Mouse (Mus musculus) midbrain, postnatal 0 days (tissue): ENCODE data around the gene Rragd. TPM values are rescaled to one million over a fixed set of nuclear protein-coding genes. Genes with fewer than 3 reads are reported as not detected.
A peak's percentile ranks its signal among the peaks of the same experiment; 100 is the strongest.

ENCODE experiments used
- ATAC-seq: fragments of 200-750 bp; cut with Nextera tagmentation; 2 replicates; pipeline ENCODE4 v1.8.0; 2017; ENCODE audit warnings: moderate number of reproducible peaks, mild to moderate bottlenecking, moderate TSS enrichment, moderate library complexity; ENCODE audit not compliant: low FRiP score
- DNase-seq: peaks from one replicate; pipeline ENCODE4 v3.0.0-alpha.2; 2015; ENCODE audit warnings: low spot score
- H3K27ac ChIP-seq: fragments of 300-500 bp; sonication (generic); 2 replicates; pipeline ENCODE4 v1.5.1; 2014; ENCODE audit warnings: low read depth, mild to moderate bottlenecking, low read length, mixed read lengths
- H3K27me3 ChIP-seq: fragments of 300-500 bp; sonication (generic); 2 replicates; pipeline ENCODE4 v1.6.1; 2014; ENCODE audit warnings: low read length, control low read depth, mixed read lengths; ENCODE audit not compliant: insufficient read depth
- H3K36me3 ChIP-seq: fragments of 300-500 bp; sonication (generic); 2 replicates; pipeline ENCODE4 v1.6.1; 2014; ENCODE audit warnings: low read length, control low read depth, mixed read lengths; ENCODE audit not compliant: insufficient read depth
- H3K4me1 ChIP-seq: fragments of 300-500 bp; sonication (generic); 2 replicates; pipeline ENCODE4 v1.6.1; 2014; ENCODE audit warnings: mild to moderate bottlenecking, control low read depth, antibody characterized with exemption, low read length, mixed read lengths; ENCODE audit not compliant: insufficient read depth
- H3K4me2 ChIP-seq: fragments of 300-500 bp; sonication (generic); 2 replicates; pipeline ENCODE4 v1.6.1; 2014; ENCODE audit warnings: low read depth, mild to moderate bottlenecking, low read length, mixed read lengths; ENCODE audit not compliant: poor library complexity, severe bottlenecking
- H3K4me3 ChIP-seq: fragments of 300-500 bp; sonication (generic); 2 replicates; pipeline ENCODE4 v1.5.1; 2014; ENCODE audit warnings: low read depth, mild to moderate bottlenecking, low read length, moderate library complexity
- H3K9ac ChIP-seq: fragments of 300-500 bp; sonication (generic); replicated peaks from 2 replicates; pipeline ENCODE4 v1.6.1; 2014; ENCODE audit warnings: mild to moderate bottlenecking, low read length, moderate library complexity, mixed read lengths; ENCODE audit not compliant: poor library complexity, severe bottlenecking
- H3K9me3 ChIP-seq: fragments of 300-500 bp; sonication (generic); 2 replicates; pipeline ENCODE4 v1.6.1; 2016; ENCODE audit warnings: low read length, control low read depth
- CTCF ChIP-seq: IDR thresholded peaks from 2 replicates; pipeline ENCODE4 v1.5.1; 2016; ENCODE audit warnings: antibody characterized with exemption, mild to moderate bottlenecking
- WGBS: fragments of 180-500 bp; shearing (Covaris S2); extraction: QIAGEN DNeasy Blood & Tissue Kit; methylation state at CpG from one replicate; pipeline ENCODE4 v1.1.7; 2014; 5-methylcytosine and 5-hydroxymethylcytosine counted together
- polyA plus RNA-seq: library from polyadenylated mRNA; unstranded; fragments of >200 nt; fragmentation: Nextera tagmentation; extraction: Ambion mirVana; gene quantifications from 2 replicates; pipeline ENCODE4 v1.2.1, GENCODE M21; 2015
- total RNA-seq: library from RNA; depleted of rRNA; stranded (reverse); fragments of >200 nt; gene quantifications from 2 replicates; pipeline ENCODE4 v1.2.3, GENCODE M21; 2014; rRNA removed

The Rragd gene
- total and polyA plus RNA-seq, 2 experiments from 2014 or later, result 35.0 to 54.9 TPM

GRCm38 (mm10) chr4:33068894-33069293 lies 86.1 kb downstream of the Rragd start:
- Histone ChIP-seq H3K27ac (no peak overlapping the region), H3K36me3 (no peaks in the 10 kb centered on the region), H3K4me2 (no peak overlapping the region), H3K27me3 (no peaks in the 10 kb centered on the region), H3K9me3 (no peaks in the 10 kb centered on the region), H3K4me1 (no peaks in the 10 kb centered on the region), H3K9ac (no peak overlapping the region), H3K4me3 (no peak overlapping the region)
- ATAC-seq (no peak), DNase-seq (peak; percentile 81)
- no peak for TF ChIP-seq CTCF
- WGBS, result 70% methylated on average over 6 of the region's 6 CpGs

DNA sequence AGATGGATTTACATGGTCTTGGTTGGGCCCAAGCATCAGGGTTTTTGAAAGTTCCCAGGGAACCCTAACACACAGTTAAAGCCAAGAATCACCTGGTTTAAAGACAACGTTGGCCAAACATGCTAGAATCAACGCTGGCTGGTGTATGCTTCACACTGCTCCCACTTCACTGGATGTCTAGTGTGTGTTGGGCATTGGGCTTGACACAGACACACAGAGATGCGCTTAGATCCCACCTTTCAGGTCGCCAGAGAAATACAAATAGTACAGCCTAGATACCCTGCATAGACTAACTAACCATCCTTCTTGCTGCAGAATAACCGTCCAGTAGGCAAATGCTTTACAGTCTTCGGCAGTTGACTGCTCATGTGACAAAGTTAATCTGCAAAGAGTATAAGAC lies 87.5 kb downstream of the Rragd start:
- TF ChIP-seq CTCF, result no peak
- no peaks in the 10 kb centered on the region for H3K36me3 ChIP-seq
- WGBS, result 91% methylated on average over 6 of the region's 6 CpGs
- no peak for DNase-seq
- H3K9me3 ChIP-seq, result no peaks in the 10 kb centered on the region
- no peak overlapping the region for H3K27ac ChIP-seq
- H3K27me3 ChIP-seq, result no peaks in the 10 kb centered on the region
- no peak overlapping the region for H3K4me2 ChIP-seq
- no peaks in the 10 kb centered on the region for H3K4me1 ChIP-seq
- no peak for ATAC-seq
- H3K9ac ChIP-seq, result no peak overlapping the region
- no peak overlapping the region for H3K4me3 ChIP-seq

DNA sequence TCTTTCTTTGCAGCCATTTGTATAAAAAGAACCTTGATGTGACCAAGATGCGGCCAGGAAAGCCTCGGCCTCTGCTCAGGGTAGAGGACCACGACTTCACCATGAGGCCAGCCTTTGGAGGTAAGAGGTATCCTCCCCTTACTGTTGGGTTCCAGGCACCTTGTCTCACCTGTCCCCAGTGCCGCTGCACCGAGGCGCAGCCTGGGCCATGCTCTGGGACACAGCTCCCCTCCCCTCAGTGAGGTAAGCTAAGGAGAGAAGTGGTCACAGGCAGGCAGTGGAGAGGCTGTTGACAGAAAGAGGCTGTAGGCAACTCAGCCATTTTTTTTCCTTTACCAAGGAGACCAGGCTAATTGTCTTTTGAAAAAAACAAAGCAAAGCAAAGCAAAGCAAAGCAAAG lies 88.5 kb downstream of the Rragd start:
- WGBS, result 89% methylated on average over 6 of the region's 6 CpGs

More for the DNA sequence above, 88.5 kb downstream of the Rragd start:
- H3K4me1 ChIP-seq, result no peaks in the 10 kb centered on the region
- H3K9ac ChIP-seq, result no peak overlapping the region
- no peak for ATAC-seq
- no peaks in the 10 kb centered on the region for H3K9me3 ChIP-seq
- no peak overlapping the region for H3K4me2 ChIP-seq
- no peak for DNase-seq
- H3K27me3 ChIP-seq, result no peaks in the 10 kb centered on the region
- H3K36me3 ChIP-seq, result no peaks in the 10 kb centered on the region
- TF ChIP-seq CTCF, result no peak
- H3K4me3 ChIP-seq, result no peak overlapping the region
- H3K27ac ChIP-seq, result no peak overlapping the region

Other genes starting within 250 kb of the Rragd start
- gene Lyrm2, start 182.8 kb upstream of the Rragd start, total RNA-seq, result 27.3 and 82.4 TPM in 2 replicates
- 115 and 117 TPM in 2 replicates for gene Lyrm2, start 182.8 kb upstream of the Rragd start, polyA plus RNA-seq
- gene Ankrd6, start 32.2 kb upstream of the Rragd start, total RNA-seq, result 38.1 and 44.7 TPM in 2 replicates
- gene Ankrd6, start 32.2 kb upstream of the Rragd start, polyA plus RNA-seq, result 22.7 and 23.2 TPM in 2 replicates
- 119 and 126 TPM in 2 replicates for gene Ube2j1, start 48.4 kb downstream of the Rragd start, total RNA-seq
- gene Ube2j1, start 48.4 kb downstream of the Rragd start, polyA plus RNA-seq, result 70.1 and 70.3 TPM in 2 replicates
- gene Gabrr2, start 80.0 kb downstream of the Rragd start, total RNA-seq, result not detected in 2 replicates
- 0.15 and 0.48 TPM in 2 replicates for gene Gabrr2, start 80.0 kb downstream of the Rragd start, polyA plus RNA-seq
- gene Gabrr1, start 149.5 kb downstream of the Rragd start, total RNA-seq, result 1.4 and 1.8 TPM in 2 replicates
- 1.4 and 1.5 TPM in 2 replicates for gene Gabrr1, start 149.5 kb downstream of the Rragd start, polyA plus RNA-seq
- gene Pm20d2, start 206.7 kb downstream of the Rragd start, total RNA-seq, result 7.7 and 9.2 TPM in 2 replicates
- gene Pm20d2, start 206.7 kb downstream of the Rragd start, polyA plus RNA-seq, result 2.9 and 3.6 TPM in 2 replicates
- 84.2 and 88.0 TPM in 2 replicates for gene Srsf12, start 226.0 kb downstream of the Rragd start, total RNA-seq
- gene Srsf12, start 226.0 kb downstream of the Rragd start, polyA plus RNA-seq, result 76.7 and 77.4 TPM in 2 replicates